Mouse (Mus musculus) G1E (cell line): ENCODE data around the gene Sugct.

Source experiments
- CTCF ChIP-seq: IDR thresholded peaks from 2 replicates; pipeline ENCODE4 v1.5.1; 2012; ENCODE audit warnings: low read depth, low read length, inconsistent platforms, mixed read lengths
- POLR2AphosphoS5 ChIP-seq: IDR thresholded peaks from 2 replicates; pipeline ENCODE4 v1.6.1; 2012; ENCODE audit warnings: low read depth, low read length, inconsistent platforms; ENCODE audit not compliant: insufficient replicate concordance

GRCm38 (mm10) chr13:17691436-17691835 is 3.9 kb downstream of the Sugct start:
- no peak for TF ChIP-seq POLR2AphosphoS5
- TF ChIP-seq CTCF = no peak
